Mouse (Mus musculus) CH12.LX (cell line): ENCODE measurements at regions not wholly inside any gene's neighbourhood (a gene's known extent, or its start where the extent isn't known, plus 50 kb on each side); places are given as distances from the start of the nearest gene placed in this dataset.

Experiments
- CHD2 ChIP-seq: IDR thresholded peaks from 2 replicates; pipeline ENCODE4 v1.6.1; 2011; ENCODE audit warnings: low read length, improper control_type of control experiment
- CTCF ChIP-seq, 2 experiments: IDR thresholded peaks in 1 of 2; conservative IDR thresholded peaks in 1 of 2; 2 replicates each; pipeline ENCODE4 v1.5.1; 2011 to 2012; ENCODE audit warnings: low read depth in 2 of 2, low read length in 2 of 2, improper control_type of control experiment in 1 of 2, inconsistent platforms in 1 of 2, mild to moderate bottlenecking in 1 of 2, moderate library complexity in 1 of 2
- EP300 ChIP-seq: IDR thresholded peaks from 2 replicates; pipeline ENCODE4 v1.6.1; 2011; ENCODE audit warnings: low read length, improper control_type of control experiment
- GABPA ChIP-seq: IDR thresholded peaks from 2 replicates; pipeline ENCODE4 v1.6.1; 2012; ENCODE audit warnings: low read depth, low read length, improper control_type of control experiment, inconsistent platforms; ENCODE audit not compliant: insufficient replicate concordance
- HCFC1 ChIP-seq: IDR thresholded peaks from 2 replicates; pipeline ENCODE4 v1.6.1; 2012; ENCODE audit warnings: low read depth, mild to moderate bottlenecking, inconsistent platforms, low read length, improper control_type of control experiment
- MAX ChIP-seq: IDR thresholded peaks from 2 replicates; pipeline ENCODE4 v1.6.1; 2011; ENCODE audit warnings: low read length, improper control_type of control experiment
- MAZ ChIP-seq: IDR thresholded peaks from 2 replicates; pipeline ENCODE4 v1.6.1; 2012; ENCODE audit warnings: low read depth, mild to moderate bottlenecking, inconsistent platforms, low read length, improper control_type of control experiment, moderate library complexity
- TBP ChIP-seq: conservative IDR thresholded peaks from 2 replicates; pipeline ENCODE4 v1.6.1; 2011; ENCODE audit warnings: low read depth, low read length, improper control_type of control experiment
- TCF12 ChIP-seq: IDR thresholded peaks from 2 replicates; pipeline ENCODE4 v1.6.1; 2014; ENCODE audit warnings: low read depth, mild to moderate bottlenecking, inconsistent platforms, low read length, improper control_type of control experiment
- UBTF ChIP-seq: IDR thresholded peaks from 2 replicates; pipeline ENCODE4 v1.6.1; 2012; ENCODE audit warnings: low read depth, mild to moderate bottlenecking, inconsistent platforms, low read length, improper control_type of control experiment, moderate library complexity

- TF ChIP-seq MAX: no peak
- TF ChIP-seq TBP: no peak
- no peak for TF ChIP-seq TCF12
- no peak for TF ChIP-seq EP300
- TF ChIP-seq GABPA: no peak
- TF ChIP-seq CTCF (conservative IDR thresholded peaks at IDR 0.05 in 1 of 2, IDR thresholded peaks at IDR 0.05 in 1 of 2; ENCODE audit: low read depth in 2 of 2, low read length in 2 of 2): no peak
- no peak for TF ChIP-seq CHD2
- no peak for TF ChIP-seq UBTF
- TF ChIP-seq HCFC1: no peak
- no peak for TF ChIP-seq MAZ
These were observed 130.7 kb downstream of the Gxylt1 start for GRCm38 (mm10) chr15:93144264-93144663.
